Mouse (Mus musculus) right cerebral cortex, postnatal 10 days (tissue): ENCODE data around the gene Samhd1.
"Not testable (repeated sequence)": the region's sequence is repeated elsewhere in the genome, so short reads cannot be mapped to it uniquely, and the experiment has no call there.

Source experiments
- DNase-seq, 2 experiments: peaks; one replicate each; pipeline ENCODE4 v3.0.0; 2021; ENCODE audit warnings: low spot score in 2 of 2

Gene Samhd1

DNA sequence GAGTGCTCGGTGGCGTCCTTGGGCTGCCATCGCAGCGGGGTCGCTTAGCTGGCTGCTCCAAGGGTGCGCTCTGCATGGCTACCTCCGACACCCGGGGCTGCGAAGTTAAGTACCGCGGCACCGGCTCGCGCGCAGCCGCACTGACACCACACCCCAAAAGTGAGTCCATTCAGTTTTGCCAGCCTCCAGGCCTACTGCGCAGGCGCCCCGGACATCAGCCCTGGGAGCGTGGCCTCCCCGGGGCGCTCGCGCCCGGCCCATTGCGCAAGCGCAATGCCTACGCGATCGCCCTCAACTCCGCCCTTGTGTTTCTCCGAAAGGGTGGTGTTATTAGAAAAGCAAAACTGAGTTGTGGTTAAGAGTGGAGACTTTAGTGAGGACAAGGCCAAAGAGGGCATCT lies at the start of gene Samhd1:
Gene Samhd1, minus strand, starts transcription at position 252 of the 400 bp plus-strand sequence.
- peak; percentile 92 to 93 for DNase-seq

DNA sequence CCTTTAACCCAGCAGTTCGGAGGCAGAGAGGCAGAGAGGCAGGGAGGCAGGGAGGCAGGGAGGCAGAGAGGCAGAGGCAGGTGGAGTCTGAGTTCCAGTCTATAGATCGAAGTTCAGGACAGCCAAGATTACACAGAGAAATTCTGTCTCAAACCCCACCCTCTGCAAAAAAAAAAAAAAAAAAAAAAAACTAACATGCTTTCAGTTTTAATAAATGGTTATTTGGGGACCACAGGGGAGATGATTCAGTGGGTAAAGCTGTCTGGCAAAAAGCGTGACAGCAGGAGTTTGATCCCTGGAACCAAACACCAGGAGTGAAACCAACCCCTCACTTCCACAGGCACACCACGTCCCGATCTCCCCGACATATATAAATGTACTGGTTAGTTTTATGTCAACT lies 43.1 kb upstream of the Samhd1 start:
- DNase-seq: no peak

DNA sequence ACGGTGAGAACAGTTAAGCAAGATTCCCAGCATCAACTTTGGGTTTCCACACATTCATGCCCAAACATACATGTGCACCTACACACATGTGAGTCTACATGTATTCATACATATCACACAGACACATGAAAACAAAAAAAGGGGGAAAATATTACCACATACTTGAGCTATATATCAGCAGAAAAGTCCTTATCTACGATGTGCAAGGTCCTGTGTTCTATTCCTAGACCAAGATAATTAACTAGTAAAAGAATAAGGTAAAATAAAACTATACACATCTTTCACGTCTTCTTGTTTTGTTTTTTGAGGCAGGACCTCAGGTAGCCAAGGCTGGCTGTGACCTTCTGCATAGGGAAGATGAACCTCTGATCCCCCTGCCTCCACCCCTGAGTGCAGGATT lies 41.2 kb upstream of the Samhd1 start:
- DNase-seq: no peak

DNA sequence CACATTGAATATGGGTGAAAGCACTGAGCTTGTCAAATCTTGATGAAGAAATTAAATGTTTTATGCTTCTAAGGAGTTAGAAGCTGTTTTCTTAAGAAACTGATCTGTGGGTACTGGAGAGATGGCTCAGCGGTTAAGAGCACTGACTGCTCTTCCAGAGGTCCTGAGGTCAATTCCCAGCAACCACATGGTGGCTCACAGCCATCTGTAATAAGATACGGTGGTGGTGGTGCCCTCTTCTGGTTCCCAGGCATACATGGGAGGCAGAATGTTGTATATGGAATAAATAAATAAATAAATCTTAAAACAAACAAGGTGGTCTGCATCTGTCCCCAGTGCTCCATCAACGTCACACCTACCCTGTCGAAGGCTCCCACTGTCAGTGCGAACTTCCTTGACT lies 39.4 kb upstream of the Samhd1 start:
- no peak for DNase-seq

DNA sequence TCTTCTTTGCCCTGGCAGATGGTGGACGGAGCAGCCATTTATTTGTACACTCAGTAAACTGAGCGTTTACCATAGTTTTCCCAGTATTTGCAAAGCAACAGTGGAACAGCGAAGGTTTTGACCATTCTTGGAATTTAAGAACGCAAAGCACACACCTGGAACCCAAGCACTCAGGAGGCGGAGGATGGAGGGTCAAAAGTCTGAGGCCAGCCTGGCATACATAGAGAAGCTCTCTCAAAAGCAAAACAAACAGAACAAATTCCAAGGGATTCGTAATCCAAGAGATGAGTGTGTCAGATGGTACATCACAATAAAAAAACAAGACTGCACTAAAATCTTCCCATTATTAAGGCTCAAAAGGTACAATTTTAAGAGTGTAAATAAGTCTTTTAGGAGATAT lies 38.5 kb upstream of the Samhd1 start:
- no peak for DNase-seq

DNA sequence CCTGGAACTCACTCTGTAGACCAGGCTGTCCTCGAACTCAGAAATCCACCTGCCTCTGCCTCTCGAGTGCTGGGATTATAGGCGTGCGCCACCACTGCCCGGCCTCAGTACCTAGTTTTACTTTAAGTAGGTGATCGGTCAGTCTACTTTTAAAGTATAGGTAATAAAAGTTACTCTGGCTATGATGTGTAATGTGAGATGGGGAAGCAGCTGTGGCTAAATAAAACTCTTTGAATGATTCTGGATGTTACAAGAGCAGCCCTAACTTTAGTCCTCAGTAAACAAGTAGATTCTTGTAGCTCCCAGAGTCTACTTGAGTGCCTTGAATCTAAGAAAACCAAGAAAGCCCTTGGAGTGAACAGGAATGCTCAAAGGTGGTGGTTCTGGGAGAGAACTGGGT lies 37.9 kb upstream of the Samhd1 start:
- no peak for DNase-seq

DNA sequence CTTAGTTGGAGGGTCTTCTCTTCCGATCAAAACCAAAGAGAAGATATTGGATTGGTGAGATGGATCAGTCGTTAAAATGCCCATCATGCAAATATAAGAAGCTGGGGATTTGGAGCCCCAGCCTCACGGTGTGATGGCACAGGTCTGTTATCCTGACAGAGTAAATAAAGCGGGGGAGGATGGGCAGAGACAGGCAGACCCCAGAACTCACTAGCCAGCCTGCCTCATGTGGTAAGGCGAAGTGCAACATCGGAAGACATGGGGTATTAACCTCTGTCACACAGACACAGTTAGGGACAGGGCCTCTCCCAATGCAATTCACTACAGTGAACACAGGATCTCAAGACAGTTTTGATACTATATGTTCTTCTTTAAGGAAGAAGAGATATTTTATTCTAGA lies 35.6 kb upstream of the Samhd1 start:
- no peak for DNase-seq

DNA sequence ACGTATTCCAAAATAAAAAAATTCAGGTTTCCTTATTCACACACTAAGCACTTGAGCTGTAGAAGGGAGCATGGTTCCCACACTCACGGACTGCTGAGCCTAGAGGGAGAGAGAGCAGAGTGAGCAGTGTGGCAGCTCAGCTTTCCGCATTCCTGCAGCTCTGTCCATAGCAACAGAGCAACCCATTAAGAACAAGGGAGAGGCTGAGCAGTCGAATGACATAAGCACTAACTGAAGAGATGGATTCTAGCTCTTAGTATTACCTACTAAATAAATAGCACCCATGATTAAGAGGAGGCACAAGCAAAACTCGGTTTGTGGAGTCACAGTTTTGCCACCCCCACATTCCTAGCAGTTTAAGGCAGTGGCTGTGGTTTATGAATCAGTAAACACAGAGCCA lies 35.1 kb upstream of the Samhd1 start:
- DNase-seq: peak; percentile 46 to 48

DNA sequence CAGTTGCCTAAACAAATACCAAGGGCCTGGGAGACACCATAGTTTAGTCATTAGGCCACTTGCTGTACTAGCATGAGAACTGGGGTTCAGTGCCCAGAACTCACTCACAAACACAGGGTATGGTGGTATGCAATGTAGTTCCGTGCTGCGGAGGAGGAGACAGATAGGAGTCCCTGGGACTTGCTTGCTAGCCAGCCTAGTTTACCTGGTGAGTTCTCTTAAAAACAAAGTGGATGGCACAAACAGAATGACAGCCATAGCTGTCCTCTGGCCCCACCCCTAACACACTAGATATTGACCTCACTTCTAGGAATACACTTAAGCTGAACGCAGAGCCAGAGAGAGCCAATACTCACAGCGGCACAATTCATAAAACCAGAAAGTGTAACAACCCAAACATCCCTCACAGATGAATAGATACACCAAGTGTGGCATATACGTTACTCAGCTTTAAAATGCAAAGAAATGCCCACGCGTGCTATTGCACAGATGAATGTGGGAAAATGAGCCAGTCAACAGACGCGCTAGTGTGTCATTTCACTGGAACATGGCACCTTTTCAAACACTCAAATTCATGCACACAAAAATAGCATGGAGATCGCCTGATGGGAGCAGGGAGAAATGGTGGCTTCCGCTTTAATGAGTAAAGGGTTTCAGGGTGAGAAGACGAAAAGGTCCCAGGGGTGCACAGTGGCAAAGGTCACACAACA lies 31.5 kb upstream of the Samhd1 start:
- peak; percentile 26 to 40 for DNase-seq

DNA sequence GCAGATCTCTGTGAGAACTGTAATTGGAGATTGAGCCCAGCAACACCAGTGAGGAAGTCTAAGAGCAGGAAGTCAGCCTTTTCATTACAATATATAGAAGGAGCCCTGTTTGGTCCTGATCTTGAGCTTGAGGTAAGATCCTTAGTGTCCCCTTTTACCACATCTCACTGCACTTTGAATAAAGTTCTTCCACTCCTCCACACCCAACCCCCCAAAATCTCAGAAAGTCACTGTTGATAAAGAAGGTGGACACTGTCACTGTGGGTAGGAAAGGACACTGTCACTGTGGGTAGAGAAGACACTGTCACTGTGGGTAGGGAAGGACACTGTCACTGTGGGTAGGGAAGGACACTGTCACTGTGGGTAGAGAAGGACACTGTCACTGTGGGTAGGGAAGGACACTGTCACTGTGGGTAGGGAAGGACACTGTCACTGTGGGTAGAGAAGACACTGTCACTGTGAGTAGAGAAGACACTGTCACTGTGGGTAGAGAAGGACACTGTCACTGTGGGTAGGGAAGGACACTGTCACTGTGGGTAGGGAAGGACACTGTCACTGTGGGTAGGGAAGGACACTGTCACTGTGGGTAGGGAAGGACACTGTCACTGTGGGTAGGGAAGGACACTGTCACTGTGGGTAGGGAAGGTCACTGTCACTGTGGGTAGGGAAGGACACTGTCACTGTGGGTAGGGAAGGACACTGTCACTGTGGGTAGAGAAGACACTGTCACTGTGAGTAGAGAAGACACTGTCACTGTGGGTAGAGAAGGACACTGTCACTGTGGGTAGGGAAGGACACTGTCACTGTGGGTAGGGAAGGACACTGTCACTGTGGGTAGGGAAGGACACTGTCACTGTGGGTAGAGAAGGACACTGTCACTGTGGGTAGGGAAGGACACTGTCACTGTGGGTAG lies 30.5 kb upstream of the Samhd1 start:
- DNase-seq: not testable (repeated sequence)

DNA sequence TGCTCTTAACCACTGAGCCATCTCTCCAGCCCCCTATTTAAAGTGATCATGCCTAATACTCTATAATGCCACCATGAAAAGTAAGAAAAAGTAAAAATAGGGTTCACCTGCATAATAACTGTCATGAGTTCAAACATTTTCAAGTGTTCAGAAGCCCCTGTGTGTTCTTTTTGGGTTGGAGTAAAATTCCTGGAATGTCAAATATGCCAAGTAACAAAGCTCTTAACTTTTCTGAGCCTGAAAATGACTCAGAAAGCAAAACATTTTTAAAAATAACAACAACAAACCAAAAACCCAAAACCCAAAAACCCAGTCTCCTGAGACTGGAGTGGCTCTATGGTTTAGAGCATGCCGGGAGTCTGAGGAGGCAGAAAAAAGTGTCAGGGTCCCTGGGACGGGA lies 29.0 kb upstream of the Samhd1 start:
- DNase-seq: no peak

DNA sequence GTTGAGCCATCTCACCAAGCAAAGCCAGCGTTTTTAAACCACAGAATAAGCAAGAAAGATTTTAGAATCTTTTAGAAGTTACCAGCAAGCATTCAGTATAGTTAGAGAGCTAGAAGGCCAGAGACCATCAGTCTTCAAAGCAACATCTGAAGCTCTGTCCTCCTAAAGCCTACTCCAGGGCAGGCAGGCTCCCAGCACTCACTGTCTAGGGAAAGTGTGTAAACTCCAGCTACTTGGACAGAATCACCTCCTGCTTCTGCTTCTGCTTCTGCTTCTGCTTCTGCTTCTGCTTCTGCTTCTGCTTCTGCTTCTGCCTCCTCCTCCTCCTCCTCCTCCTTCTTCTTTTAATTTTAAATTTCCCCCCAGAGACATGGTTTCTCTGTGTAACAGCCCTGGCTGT lies 21.0 kb upstream of the Samhd1 start:
- DNase-seq: no peak

DNA sequence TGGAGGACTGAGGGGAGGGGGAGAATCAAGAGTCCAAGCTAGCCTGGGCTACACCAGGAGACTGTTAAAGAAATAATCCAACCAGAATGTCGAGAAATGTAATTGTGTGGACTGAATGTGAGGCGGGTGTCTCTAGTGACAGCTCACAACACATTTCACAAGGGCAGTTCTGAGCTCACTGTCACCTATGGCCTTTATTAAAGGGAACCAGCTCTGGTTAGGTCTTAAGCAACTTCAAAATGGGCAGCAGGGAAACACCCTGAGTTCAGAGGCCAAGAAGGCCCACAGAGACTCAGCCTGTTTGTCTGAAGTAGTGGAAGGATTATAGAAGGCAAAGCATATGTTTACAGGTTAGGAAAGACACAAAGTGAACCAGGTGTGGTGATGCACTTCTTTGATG lies 18.2 kb upstream of the Samhd1 start:
- DNase-seq: no peak

DNA sequence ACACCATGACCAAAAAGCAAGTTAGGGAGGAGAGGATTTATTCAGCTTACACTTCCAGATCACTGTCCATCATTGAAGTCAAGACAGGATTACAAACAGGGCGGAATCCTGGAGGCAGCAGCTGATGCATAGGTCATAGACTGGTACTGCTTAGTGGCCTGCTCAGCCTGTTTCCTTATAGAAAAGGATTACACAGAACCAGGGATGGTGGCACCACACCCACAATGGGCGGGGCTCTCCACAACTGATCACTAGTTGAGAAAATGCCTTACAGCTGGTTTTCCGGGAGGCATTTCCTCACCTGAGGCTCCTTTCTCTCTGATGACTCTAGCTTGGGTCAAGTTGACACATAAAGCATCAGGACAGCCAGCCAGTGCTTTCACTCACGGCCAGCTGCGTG lies 13.4 kb upstream of the Samhd1 start:
- DNase-seq: no peak

DNA sequence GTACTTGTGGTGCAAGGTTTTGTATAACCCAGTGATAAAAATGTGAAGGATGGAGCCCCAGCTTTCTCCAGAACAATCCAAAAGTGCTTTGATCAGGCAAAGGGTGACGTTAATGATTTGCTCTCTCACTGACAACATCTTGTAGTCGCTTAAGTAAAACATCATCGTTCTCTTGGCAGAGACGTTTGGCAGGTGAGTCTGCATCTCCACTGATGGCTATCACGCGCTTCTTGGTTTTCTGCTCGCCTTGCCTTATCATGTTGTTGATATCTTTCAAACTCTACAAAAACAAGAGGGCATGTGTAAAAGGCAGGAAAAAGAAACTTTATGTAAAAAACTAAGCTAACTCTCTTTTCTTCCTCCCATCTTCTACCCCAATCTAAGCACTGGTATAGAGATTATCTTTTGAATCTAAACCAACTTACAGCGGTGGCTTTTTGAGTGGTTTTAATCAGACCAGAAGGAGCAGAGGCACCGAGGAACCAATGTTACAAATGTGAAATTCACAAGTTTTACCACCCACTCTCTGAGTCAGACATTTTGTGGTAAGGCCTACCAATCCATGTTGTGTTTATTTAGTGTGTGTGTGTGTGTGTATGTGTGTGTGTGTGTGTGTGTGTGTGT lies 12.4 kb upstream of the Samhd1 start:
- no peak for DNase-seq

DNA sequence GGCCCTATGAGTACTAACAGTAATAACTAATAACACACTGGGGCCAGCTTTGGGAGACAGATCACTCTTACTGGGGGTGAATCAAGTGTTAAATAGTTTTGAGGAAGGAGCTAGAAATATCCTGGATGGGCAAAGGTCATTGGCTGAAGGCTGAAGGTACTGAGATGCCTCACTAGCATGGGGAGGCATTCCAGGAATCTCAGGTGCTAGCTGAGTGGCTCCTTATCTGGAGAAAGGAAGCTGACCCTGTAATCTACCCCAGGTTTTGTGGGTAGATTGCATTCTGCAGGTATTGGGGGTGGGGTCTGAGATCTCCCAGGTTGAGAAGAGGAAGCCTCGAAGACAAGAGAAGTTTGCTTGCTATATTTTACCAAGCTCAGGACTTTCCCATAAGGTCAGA lies 10.1 kb upstream of the Samhd1 start:
- DNase-seq: no peak

DNA sequence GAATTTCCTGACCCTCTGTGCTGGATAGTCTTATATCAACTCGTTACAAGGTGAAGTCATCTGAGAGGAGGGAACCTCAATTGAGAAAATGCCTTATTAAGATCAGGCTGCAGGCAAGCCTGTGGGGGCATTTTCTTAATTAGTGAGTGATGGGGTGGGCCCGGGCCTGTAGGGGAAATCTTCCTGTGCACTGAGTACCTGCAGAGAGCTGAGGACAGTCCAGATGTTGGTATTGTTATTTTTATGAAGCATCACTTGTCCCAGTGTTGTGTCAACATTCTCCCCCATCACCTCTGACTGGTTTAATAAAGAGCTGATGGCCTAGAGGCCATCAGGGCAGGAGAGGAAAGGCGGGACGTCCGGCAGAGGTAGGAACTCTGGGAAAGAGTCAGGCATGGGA lies 9.1 kb upstream of the Samhd1 start:
- no peak for DNase-seq

DNA sequence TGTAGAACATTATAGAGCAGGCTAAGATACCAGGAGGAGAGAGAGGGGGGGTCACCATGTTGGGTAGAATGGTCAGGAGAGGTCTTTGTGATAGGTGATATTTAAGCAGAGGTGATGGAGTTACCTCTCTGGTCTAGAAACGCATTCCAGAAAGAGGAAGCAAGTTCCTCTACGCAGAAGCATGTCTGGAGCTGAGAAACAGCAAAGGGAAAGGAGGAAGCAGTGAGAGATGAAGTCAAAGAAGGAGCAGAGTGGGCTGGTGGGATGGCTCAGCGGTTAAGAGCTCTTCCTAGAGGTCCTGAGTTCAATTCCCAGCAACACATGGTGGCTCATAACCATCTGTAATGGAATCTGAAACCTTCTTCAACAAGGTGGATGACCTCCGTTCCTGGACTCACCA lies 6.9 kb upstream of the Samhd1 start:
- DNase-seq: no peak

DNA sequence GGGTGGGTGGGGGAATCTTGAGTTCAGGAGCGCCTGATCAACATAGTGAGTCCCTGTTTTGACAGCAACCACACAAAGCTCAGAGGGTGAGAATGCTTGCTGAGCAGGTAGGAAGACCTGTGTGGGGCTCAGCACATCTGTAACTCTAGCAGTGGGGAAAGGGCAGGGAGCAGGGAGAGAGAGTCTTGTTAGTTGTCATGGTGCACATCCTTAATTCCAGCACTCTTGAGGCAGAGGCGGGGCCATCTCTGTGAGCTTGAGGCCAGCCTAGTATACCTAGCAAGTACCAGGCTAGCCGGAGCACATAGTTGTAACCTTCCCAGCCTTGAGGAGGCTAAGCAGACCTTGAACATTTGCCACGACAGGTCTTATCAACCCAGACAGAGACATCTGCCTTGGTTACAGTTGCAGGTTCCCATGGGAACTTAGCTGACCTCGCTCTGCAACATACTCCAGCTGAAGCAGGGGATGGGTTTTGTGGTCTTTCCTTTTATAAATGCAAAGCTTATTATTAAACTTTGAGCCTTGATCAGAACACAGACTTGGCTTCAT lies 4.3 kb upstream of the Samhd1 start:
- no peak for DNase-seq

DNA sequence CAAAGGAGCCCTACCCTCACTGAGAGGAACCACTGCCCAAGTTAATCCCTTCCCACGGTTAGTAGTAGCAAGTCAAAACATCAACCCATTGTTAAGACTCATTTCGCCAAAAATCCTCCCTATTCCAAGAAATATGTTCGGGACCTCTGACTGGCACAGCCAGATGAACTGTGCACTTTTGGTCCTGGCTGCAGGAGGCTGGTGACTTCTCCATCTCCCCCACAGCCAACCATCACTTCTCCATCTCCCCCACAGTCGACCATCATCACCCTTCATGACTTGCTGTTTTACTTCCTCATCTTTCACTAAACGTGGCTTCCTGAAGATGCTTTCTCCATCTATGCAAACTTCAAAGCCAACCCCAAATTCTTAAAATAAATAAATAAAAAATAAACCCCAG lies 3.7 kb upstream of the Samhd1 start:
- no peak for DNase-seq

DNA sequence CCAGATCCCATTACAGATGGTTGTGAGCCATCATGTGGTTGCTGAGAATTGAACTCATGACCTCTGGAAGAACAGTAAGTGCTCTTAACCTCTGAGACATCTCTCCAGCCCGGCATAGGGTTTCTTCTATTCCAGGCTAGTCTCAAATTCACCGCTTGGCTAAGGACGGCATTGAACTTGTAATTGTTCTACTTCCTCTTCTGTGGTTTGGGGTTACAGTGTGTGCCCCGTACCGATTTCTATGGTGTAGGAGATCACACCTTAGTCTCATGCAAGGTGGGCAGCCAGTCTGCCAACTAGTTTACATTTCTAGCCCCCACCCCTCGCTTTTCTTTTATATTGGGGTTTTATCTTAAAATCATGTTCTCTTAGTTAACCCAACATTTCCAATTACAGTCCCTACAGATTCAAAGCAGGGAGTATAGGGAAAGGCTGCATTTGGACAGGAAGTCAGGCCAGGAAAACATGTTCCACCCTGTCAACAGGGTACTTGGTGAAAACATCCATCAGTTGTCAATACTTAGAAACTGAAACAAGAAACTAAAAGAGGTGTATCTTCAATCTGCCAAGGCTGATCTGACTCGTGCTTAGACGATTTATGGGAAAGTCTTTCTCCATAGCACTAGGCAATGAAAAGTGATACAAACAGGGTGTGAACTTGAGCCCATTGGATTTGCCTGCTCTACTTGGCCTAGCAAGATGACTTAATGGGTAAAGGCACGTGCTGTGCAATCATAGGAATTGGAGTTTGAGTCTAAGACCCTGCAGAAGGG lies 3.1 kb upstream of the Samhd1 start:
- DNase-seq: no peak

DNA sequence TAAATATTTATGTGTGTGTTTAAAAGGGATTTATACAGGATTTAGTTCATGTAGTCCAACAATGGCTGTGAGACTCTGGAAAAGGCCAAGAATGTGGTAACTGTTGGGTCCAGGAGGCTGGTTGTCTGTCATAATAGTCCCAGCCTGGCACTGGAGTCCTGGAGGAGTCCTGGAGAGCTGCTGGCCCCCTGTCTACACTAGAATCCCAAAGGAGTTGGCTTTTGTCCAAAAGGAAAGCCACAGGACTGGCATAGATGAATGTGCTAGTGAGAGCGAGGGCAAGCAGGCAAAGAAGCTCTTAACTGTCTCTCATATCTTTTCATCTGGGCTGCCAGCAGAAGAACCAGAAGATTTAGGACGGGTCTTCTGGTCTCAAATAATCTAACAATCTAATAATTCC lies 1.6 kb upstream of the Samhd1 start:
- DNase-seq: no peak
